Mouse (Mus musculus) left cerebral cortex, adult 2 months (tissue): Measurements from ENCODE around the gene Med15. TPM values are rescaled to one million over a fixed set of nuclear protein-coding genes. Genes with fewer than 3 reads are reported as not detected.

Source experiments
- DNase-seq, 2 experiments: peaks; one replicate each; pipeline ENCODE4 v3.0.0; 2021 to 2022; ENCODE audit warnings: low spot score in 2 of 2, mixed read lengths in 1 of 2; ENCODE audit errors: extremely low spot score in 1 of 2
- H3K27ac ChIP-seq: fragments of 200-600 bp; 2 replicates; pipeline ENCODE4 v1.8.1; 2022
- H3K4me3 ChIP-seq: fragments of 200-600 bp; 2 replicates; pipeline ENCODE4 v1.8.1; 2022
- CTCF ChIP-seq: fragments of 200-600 bp; IDR thresholded peaks from 2 replicates; pipeline ENCODE4 v1.8.1; 2022; ENCODE audit warnings: antibody characterized with exemption, mild to moderate bottlenecking, moderate library complexity
- intact Hi-C: fragments of 180-260 bp; cut with DNase I; formaldehyde crosslinking; loops from one replicate; pipeline ENCODE4 v1.15.1; 2025
- long read RNA-seq, 2 experiments: library from polyadenylated mRNA; stranded (forward); transcript quantifications; one replicate each; pipeline ENCODE4 v2.0.0; 2021; ENCODE audit warnings: borderline mapping rate in 2 of 2
- total RNA-seq, 2 experiments: library from RNA; stranded (reverse); gene quantifications; 2 replicates each; pipeline ENCODE4 v1.2.3; 2021

Med15 gene
- total RNA-seq = 10 to 100 TPM; 76.9 to 83.4 TPM
- long read RNA-seq, experiment 1, transcript Med15-201 (18 exons, 3,410 nt) = minor isoform, 9 of 80 reads
- long read RNA-seq, experiment 1, transcript Med15-202 (17 exons, 3,230 nt) = major isoform, 24 of 80 reads
- long read RNA-seq, experiment 1, partial matches to known transcripts = 7 of 80 reads
- long read RNA-seq, experiment 1, other reads (novel, unspliced or antisense) = 40 of 80 reads
- long read RNA-seq, experiment 2, transcript Med15-202 (17 exons, 3,230 nt) = major isoform, 11 of 67 reads
- long read RNA-seq, experiment 2, transcript Med15-201 (18 exons, 3,410 nt) = minor isoform, 10 of 67 reads
- long read RNA-seq, experiment 2, partial matches to known transcripts = 9 of 67 reads
- long read RNA-seq, experiment 2, other reads (novel, unspliced or antisense) = 37 of 67 reads

- Histone ChIP-seq H3K4me3 (no peak within 1 kb of the TSS), H3K27ac (no peak within 1 kb of the TSS)
- intact Hi-C loops = loop anchor here (10.0 kb wide), 1 partner anchor 242 kb away; no protein-coding TSS in a partner anchor
- no peak for TF ChIP-seq CTCF
- no peak for DNase-seq
These were observed at the start of gene Med15 for GRCm38 (mm10) chr16:17732841-17733340. Gene Med15, minus strand, starts transcription at chr16:17732891.

- TF ChIP-seq CTCF = no peak
- no peak for DNase-seq
- Histone ChIP-seq H3K27ac (no peak overlapping the region), H3K4me3 (no peak overlapping the region)
- intact Hi-C loops = no loop called here
These were observed 47.0 kb upstream of the Med15 start for GRCm38 (mm10) chr16:17779692-17780091.

DNA sequence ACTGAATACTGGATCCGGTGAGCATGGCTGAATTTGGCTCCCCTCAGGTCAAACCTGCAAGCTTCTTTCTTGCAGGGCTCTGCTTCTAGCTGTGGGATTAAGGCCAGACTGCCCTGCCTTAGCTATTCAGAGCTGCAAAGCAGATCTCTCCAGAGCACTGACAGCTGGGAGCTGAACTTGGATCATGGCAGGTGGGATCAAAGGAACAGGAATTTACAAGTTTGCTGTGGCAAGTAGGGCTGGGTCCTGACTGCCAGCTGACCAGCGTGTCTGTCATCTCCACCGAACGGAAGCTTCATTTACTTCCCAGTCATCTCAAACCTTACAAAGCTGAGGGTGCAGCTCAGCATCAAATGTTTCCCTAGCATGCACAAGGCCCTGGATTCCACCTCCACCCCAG is 45.5 kb upstream of the Med15 start:
- H3K4me3 ChIP-seq = no peak overlapping the region
- no peak for DNase-seq
- TF ChIP-seq CTCF = no peak
- H3K27ac ChIP-seq = no peak overlapping the region
- intact Hi-C loops = no loop called here

- TF ChIP-seq CTCF = peak; percentile 66
- DNase-seq = no peak
- H3K4me3 ChIP-seq = no peak overlapping the region
- no peak overlapping the region for H3K27ac ChIP-seq
- intact Hi-C loops = no loop called here
These were observed 44.1 kb upstream of the Med15 start for GRCm38 (mm10) chr16:17776828-17777227.

DNA sequence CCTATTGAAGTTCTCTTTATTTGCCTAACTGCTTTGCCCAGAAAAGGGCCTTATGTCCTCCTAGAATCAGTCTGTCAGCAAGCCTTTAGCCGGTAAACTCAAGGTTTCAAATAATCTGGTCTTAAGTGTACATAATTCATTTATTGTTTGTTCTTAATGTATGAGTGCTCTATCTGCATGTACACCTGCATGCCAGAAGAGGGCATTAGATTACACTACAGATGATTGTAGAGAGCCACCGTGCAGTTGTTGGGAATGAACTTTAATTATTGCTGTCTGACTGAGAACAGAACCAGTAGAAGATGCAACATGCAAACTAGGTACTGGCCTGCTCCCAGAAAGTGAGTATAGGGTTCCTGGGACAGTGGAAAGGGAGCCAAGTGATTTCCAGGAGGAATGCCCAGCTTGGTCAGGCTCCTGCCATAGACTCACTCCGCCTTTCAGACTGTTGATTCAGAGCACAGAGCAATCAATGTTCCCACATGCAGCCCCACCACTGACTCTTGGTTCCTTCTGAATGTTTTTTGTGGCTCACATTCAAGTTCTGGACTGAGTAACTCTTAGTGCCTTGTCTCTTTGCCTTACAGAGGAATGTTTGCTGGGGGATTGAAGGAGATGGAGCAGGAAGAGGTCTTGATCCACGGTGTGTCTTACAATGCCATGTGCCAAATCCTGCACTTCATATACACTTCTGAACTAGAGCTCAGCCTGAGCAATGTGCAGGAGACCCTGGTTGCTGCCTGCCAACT is 38.6 kb upstream of the Med15 start:
- intact Hi-C loops = no loop called here
- no peak overlapping the region for H3K27ac ChIP-seq
- no peak for DNase-seq
- H3K4me3 ChIP-seq = no peak overlapping the region
- peak; percentile 49 for TF ChIP-seq CTCF

DNA sequence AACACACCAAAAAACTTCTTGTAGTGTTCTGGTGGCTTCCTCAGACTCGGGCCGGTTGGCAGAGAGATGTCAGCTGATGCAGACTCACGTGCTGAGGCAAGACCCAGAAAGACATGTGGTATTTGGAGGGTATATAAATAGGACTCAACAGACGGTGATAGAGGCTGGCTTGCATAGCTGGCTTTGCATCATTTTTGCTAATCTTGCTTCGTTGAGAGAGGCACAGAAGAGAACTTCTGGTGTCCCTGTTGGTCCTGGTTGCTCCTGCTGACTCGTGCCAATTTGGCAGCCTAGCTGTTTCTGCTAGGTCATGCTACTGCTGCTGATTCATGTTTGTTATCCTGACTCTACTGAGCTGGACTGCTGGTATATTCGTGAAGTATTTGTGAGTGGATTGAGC is 36.1 kb upstream of the Med15 start:
- no peak overlapping the region for H3K4me3 ChIP-seq
- no peak for TF ChIP-seq CTCF
- no peak overlapping the region for H3K27ac ChIP-seq
- DNase-seq = no peak
- intact Hi-C loops = no loop called here

DNA sequence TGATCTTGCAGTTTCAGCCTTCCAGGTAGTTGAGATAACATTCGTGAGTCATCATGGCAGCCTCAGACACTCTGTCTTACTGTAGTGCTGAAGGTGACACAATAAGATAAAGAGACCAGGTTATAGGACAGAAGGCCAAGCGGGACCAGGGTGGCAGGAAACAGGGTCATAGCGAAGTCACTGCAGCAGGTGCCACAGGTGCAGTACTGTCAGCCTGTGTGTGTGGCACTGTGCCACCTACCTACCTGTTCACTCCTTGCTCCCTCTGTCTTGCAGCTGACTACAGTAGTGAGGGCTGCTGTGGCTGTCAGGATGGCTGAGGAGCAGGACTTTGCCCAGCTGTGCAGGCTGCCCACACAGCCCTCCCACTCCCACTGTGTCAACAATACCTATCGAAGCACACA is 31.4 kb upstream of the Med15 start:
- no peak overlapping the region for H3K4me3 ChIP-seq
- intact Hi-C loops = loop anchor here (5.0 kb wide), 1 partner anchor 43 kb away; no protein-coding TSS in a partner anchor
- TF ChIP-seq CTCF = no peak
- no peak for DNase-seq
- no peak overlapping the region for H3K27ac ChIP-seq

- TF ChIP-seq CTCF = no peak
- DNase-seq = no peak
- intact Hi-C loops = loop anchor here (5.0 kb wide), 1 partner anchor 46 kb away; no protein-coding TSS in a partner anchor
- H3K4me3 ChIP-seq = no peak overlapping the region
- H3K27ac ChIP-seq = no peak overlapping the region
These were observed 28.4 kb upstream of the Med15 start for GRCm38 (mm10) chr16:17761074-17761473.

DNA sequence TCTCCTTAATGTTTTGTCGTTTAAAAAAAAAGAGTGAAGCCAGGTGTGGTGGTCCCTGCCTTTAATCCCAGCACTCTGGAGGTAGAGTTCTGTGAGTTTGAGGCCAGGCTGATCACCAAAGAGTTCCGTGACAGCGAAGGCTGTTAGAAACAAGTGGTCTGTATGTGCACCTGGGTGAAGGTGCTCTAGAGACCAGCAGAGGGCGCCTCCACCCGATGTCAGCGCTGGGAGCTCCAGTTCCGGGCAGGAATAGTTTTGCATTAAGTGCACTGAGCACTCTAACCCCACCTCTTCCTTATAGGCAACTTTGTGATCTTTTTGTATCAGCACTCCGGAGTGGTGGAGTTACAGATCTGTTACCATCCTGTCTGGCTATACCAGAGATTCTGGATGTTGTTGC is 28.0 kb upstream of the Med15 start:
- Histone ChIP-seq H3K4me3 (peak overlapping the region; percentile 76), H3K27ac (no peak overlapping the region)
- TF ChIP-seq CTCF = peak; percentile 65
- intact Hi-C loops = loop anchor here (5.0 kb wide), 1 partner anchor 47 kb away; no protein-coding TSS in a partner anchor
- DNase-seq = peak; percentile 17 to 18

GRCm38 (mm10) chr16:17759813-17760321 is 27.2 kb upstream of the Med15 start:
- DNase-seq = peak; percentile 42 to 45
- Histone ChIP-seq H3K4me3 (peak overlapping the region; percentile 76), H3K27ac (peak overlapping the region; percentile 88)
- TF ChIP-seq CTCF = no peak
- intact Hi-C loops = loop anchor here (5.0 kb wide), 1 partner anchor 47 kb away; no protein-coding TSS in a partner anchor

DNA sequence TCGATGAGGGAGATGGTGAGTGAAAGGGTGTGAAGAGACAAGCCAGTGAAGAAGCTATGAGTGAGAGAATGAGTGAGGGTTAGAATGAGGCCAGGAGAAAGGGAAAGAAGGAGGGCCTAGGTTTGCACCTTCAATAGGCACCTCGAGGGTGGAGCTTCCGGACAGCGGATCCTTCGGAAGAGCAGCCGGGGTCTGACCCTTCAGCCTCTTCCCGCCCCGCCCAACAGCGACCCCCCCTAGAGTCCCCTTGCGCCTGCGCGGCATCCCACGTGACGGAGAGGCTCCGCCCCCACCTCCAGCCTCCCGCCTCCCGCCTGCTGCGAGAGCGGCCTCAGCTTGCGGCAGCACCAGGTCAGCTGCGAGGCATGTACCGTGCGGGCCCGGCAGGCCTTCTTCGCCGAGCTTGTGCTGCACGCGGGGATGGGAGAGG is 26.7 kb upstream of the Med15 start, which contains the start of gene Klhl22:
Gene Klhl22 (plus strand): TSS at position 275 of the 430 bp plus-strand sequence.
- TF ChIP-seq CTCF = no peak
- H3K4me3 ChIP-seq = peak within 1 kb of the TSS; percentile 76
- intact Hi-C loops = no loop called here
- peak within 1 kb of the TSS; percentile 88 for H3K27ac ChIP-seq
- DNase-seq = peak; percentile 91 to 93
